Mouse (Mus musculus): ENCODE data around the gene Vim. TPM values are rescaled to one million over a fixed set of nuclear protein-coding genes. Genes with fewer than 3 reads are reported as not detected.

Gene Vim
- total and polyA plus RNA-seq, 3 experiments = 264 to 528 (median 265) TPM

DNA sequence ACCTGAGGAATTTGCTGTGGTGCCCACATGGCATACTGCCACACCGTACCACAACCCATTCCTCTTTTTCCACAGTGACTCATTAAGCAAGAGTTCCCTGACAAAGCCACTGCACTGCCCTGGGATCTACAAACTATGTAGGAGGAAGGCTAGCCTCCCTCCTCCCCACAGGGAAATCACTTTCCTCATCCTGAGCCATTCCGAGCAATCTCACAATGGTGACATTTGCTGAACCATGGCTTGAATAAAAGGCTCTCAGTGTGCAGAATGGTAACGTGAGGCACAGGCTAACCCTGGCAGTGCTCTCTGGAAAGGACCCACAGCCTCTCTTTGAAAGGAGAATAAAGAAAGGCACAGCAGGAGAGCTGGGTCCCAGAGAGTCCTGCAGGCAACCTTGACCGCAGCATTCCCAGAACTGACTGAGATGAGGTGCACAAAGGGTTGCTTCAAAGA is 1.6 kb upstream of the Vim start:
- H3K9ac ChIP-seq (ENCODE audit: low read depth, low read length) = peak overlapping the region; percentile 40

DNA sequence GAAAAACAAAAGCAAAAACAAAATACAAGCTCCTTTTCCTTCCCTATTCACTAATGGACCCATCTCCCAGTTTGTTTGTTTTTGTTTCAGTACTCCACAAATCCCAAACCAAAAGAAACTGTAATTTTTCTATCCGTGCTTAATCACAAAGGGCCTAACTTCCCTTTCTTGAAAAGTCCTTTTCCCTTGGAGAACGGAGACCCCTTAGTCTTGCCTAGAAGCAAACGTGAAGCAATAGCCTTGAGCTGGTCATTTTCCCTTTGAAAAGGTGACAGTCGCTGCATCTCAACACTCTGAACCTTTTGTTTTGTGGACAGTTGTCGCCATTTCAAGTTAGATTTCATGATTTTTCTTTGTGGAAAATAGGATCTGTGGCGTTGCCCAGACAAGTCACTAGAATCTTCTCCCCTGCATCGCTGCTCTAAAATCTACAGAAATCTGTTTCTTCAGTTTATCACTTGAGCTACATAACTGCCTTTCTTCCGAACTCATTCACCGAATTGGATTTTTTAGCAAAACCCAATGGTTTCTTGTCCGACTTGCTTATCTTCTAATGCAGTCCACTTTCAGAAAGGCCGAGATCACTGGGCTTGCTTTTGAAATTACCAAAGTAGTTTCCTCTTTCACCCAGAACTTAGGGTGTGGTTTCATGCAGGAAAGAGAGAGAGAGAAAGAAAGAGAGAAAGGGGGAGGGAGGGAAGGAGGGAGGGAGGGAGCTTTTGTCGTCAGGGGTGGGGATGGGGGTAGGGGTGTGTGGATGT is 900 bp upstream of the Vim start:
- peaks cover 5% of the 10 kb centered on the region for H3K4me1 ChIP-seq (ENCODE audit: control insufficient read depth, insufficient read depth, low read length)
- no peaks in the 10 kb centered on the region for H3K79me2 ChIP-seq (replicated peaks; ENCODE audit: control insufficient read depth, insufficient read depth, low read length)
- peak overlapping the region; percentile 97 for H3K27ac ChIP-seq
- H3K4me3 ChIP-seq = peak overlapping the region; percentile 88
- intact Hi-C loops (cut with DNase I) = loop anchor here (5.0 to 10.0 kb wide), 3 partner anchors 48 to 201 kb away; no protein-coding TSS in a partner anchor
- H3K9ac ChIP-seq (ENCODE audit: low read depth, low read length) = peak overlapping the region; percentile 53; the same call in 1 of the 2 replicates
- no peak for DNase-seq
- 20% methylated on average over 12 of the region's 12 CpGs for WGBS
- peaks cover 15% of the 10 kb centered on the region for H3K36me3 ChIP-seq (ENCODE audit: control insufficient read depth, insufficient read depth, low read length)
- TF ChIP-seq EP300 (IDR thresholded peaks at IDR 0.05; ENCODE audit: insufficient read depth, low read depth, low read length) = no peak
- no peak for TF ChIP-seq POLR2A (IDR thresholded peaks at IDR 0.05; ENCODE audit: insufficient read depth, low read depth, low read length)
- no peak for TF ChIP-seq CTCF (IDR thresholded peaks at IDR 0.05)
- H3K27me3 ChIP-seq (ENCODE audit: control insufficient read depth, insufficient read depth, low read length) = no peaks in the 10 kb centered on the region

More for the DNA sequence above, 1.6 kb upstream of the Vim start:
- Histone ChIP-seq H3K4me3 (peak overlapping the region; percentile 88), H3K27me3 (ENCODE audit: control insufficient read depth, insufficient read depth, low read length) (no peaks in the 10 kb centered on the region), H3K27ac (peak overlapping the region; percentile 97), H3K4me1 (ENCODE audit: control insufficient read depth, insufficient read depth, low read length) (peaks cover 5% of the 10 kb centered on the region), H3K79me2 (replicated peaks; ENCODE audit: control insufficient read depth, insufficient read depth, low read length) (no peaks in the 10 kb centered on the region), H3K36me3 (ENCODE audit: control insufficient read depth, insufficient read depth, low read length) (peaks cover 11% of the 10 kb centered on the region)
- TF ChIP-seq POLR2A (IDR thresholded peaks at IDR 0.05; ENCODE audit: insufficient read depth, low read depth, low read length) (no peak), CTCF (IDR thresholded peaks at IDR 0.05) (no peak), EP300 (IDR thresholded peaks at IDR 0.05; ENCODE audit: insufficient read depth, low read depth, low read length) (no peak)
- DNase-seq = peak; percentile 35
- intact Hi-C loops (cut with DNase I) = loop anchor here (5.0 to 10.0 kb wide), 3 partner anchors 47 to 200 kb away; no protein-coding TSS in a partner anchor
- WGBS = 36% methylated on average over 4 of the region's 4 CpGs

DNA sequence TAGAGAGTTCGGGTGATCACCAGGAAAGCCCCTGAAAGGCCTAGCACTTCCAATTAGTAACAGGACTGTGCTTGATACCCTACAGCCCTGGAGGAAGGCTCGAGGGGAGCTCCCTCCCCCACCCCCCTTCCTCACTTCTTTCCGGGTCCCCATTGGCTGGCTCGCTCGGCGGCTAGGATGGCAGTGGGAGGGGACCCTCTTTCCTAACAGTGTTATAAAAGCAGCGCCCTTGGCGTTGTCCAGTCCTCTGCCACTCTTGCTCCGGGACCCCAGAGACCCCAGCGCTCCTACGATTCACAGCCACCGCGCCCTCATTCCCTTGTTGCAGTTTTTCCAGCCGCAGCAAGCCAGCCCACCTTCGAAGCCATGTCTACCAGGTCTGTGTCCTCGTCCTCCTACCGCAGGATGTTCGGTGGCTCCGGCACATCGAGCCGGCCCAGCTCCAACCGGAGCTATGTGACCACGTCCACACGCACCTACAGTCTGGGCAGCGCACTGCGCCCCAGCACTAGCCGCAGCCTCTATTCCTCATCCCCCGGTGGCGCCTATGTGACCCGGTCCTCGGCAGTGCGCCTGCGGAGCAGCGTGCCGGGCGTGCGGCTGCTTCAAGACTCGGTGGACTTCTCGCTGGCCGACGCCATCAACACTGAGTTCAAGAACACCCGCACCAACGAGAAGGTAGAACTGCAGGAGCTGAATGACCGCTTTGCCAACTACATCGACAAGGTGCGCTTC is 506 bp downstream of the Vim start:
- Histone ChIP-seq H3K4me3 (peak overlapping the region; percentile 88), H3K27me3 (ENCODE audit: control insufficient read depth, insufficient read depth, low read length) (no peaks in the 10 kb centered on the region), H3K4me1 (ENCODE audit: control insufficient read depth, insufficient read depth, low read length) (peaks cover 10% of the 10 kb centered on the region), H3K36me3 (ENCODE audit: control insufficient read depth, insufficient read depth, low read length) (peaks cover 24% of the 10 kb centered on the region), H3K79me2 (replicated peaks; ENCODE audit: control insufficient read depth, insufficient read depth, low read length) (no peaks in the 10 kb centered on the region), H3K9ac (ENCODE audit: low read depth, low read length) (peak overlapping the region; percentile 80), H3K27ac (peak overlapping the region; percentile 97)
- TF ChIP-seq POLR2A (IDR thresholded peaks at IDR 0.05; ENCODE audit: insufficient read depth, low read depth, low read length) (peak; percentile 98), CTCF (IDR thresholded peaks at IDR 0.05) (no peak), EP300 (IDR thresholded peaks at IDR 0.05; ENCODE audit: insufficient read depth, low read depth, low read length) (no peak)
- under 1% methylated on average over 46 of the region's 46 CpGs for WGBS
- intact Hi-C loops (cut with DNase I) = loop anchor here (1.0 to 10.0 kb wide), 7 partner anchors 30 to 303 kb away; partner anchors contain the start of genes Rsu1 and Trdmt1
- DNase-seq = peak; percentile 89 to 91

DNA sequence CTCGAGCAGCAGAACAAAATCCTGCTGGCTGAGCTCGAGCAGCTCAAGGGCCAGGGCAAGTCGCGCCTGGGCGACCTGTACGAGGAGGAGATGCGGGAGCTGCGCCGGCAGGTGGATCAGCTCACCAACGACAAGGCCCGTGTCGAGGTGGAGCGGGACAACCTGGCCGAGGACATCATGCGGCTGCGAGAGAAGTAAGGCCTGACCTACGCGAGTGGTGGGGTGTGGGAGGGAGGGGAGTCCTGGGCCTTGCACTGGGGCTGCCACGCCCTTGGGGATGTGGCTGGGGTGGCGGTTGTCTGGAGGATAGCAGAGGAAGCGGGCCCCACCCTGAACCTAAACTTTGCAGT is 1.0 kb downstream of the Vim start:
- no peaks in the 10 kb centered on the region for H3K27me3 ChIP-seq (ENCODE audit: control insufficient read depth, insufficient read depth, low read length)
- under 1% methylated on average over 21 of the region's 21 CpGs for WGBS
- no peaks in the 10 kb centered on the region for H3K79me2 ChIP-seq (replicated peaks; ENCODE audit: control insufficient read depth, insufficient read depth, low read length)
- H3K4me1 ChIP-seq (ENCODE audit: control insufficient read depth, insufficient read depth, low read length) = peaks cover 11% of the 10 kb centered on the region
- DNase-seq = peak in 1 of 2 experiments; percentile 77
- peak overlapping the region; percentile 80 for H3K9ac ChIP-seq (ENCODE audit: low read depth, low read length)
- H3K36me3 ChIP-seq (ENCODE audit: control insufficient read depth, insufficient read depth, low read length) = peaks cover 24% of the 10 kb centered on the region
- TF ChIP-seq POLR2A (IDR thresholded peaks at IDR 0.05; ENCODE audit: insufficient read depth, low read depth, low read length) = no peak
- no peak for TF ChIP-seq EP300 (IDR thresholded peaks at IDR 0.05; ENCODE audit: insufficient read depth, low read depth, low read length)
- TF ChIP-seq CTCF (IDR thresholded peaks at IDR 0.05) = no peak
- peak overlapping the region; percentile 88 for H3K4me3 ChIP-seq
- peak overlapping the region; percentile 97 for H3K27ac ChIP-seq
- intact Hi-C loops (cut with DNase I) = loop anchor here (1.0 to 10.0 kb wide), 7 partner anchors 30 to 303 kb away; partner anchors contain the start of genes Rsu1 and Trdmt1

DNA sequence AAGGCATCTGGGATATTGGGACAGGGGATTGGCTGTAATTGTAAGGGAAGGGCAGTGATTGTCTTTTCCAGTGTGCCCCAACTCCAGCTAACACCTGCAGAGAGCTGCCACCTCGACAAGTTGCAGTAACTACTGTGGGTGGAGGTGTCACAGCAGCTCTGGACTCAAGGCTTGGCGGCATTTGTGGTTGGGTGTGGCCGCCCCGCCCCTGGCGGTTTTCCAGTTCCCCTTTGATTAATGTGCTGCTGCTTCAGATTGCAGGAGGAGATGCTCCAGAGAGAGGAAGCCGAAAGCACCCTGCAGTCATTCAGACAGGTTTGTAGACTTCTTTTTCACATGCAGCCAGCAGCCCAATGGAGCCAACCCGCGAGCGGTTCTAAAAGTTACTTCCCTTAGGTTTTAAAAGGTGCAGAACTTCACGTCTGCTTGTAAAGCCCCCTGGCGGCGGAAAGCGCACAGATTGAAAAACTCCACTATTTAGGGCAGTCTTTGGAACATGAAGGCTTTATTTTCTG is 1.6 kb downstream of the Vim start:
- H3K27ac ChIP-seq = peak overlapping the region; percentile 97
- H3K79me2 ChIP-seq (replicated peaks; ENCODE audit: control insufficient read depth, insufficient read depth, low read length) = no peaks in the 10 kb centered on the region
- H3K36me3 ChIP-seq (ENCODE audit: control insufficient read depth, insufficient read depth, low read length) = peaks cover 26% of the 10 kb centered on the region
- peak overlapping the region; percentile 88 for H3K4me3 ChIP-seq
- H3K4me1 ChIP-seq (ENCODE audit: control insufficient read depth, insufficient read depth, low read length) = peaks cover 13% of the 10 kb centered on the region
- no peaks in the 10 kb centered on the region for H3K27me3 ChIP-seq (ENCODE audit: control insufficient read depth, insufficient read depth, low read length)
- TF ChIP-seq POLR2A (IDR thresholded peaks at IDR 0.05; ENCODE audit: insufficient read depth, low read depth, low read length) = peak; percentile 38; the same call in 1 of the 2 replicates
- TF ChIP-seq CTCF (IDR thresholded peaks at IDR 0.05) = peak; percentile 88
- 0 out of 2 replicates have a peak, but pooled peaks have one; percentile 43 for TF ChIP-seq EP300 (IDR thresholded peaks at IDR 0.05; ENCODE audit: insufficient read depth, low read depth, low read length)
- intact Hi-C loops (cut with DNase I) = loop anchor here (2.0 to 10.0 kb wide), 3 partner anchors 51 to 285 kb away; no protein-coding TSS in a partner anchor
- H3K9ac ChIP-seq (ENCODE audit: low read depth, low read length) = peak overlapping the region; percentile 80
- peak; percentile 86 for DNase-seq
- under 1% methylated on average over 13 of the region's 13 CpGs for WGBS

Data from heart, adult 2 months (tissue).